Mouse (Mus musculus) cerebellum, postnatal 14 days (tissue): ENCODE measurements at regions not wholly inside any gene's neighbourhood (a gene's known extent, or its start where the extent isn't known, plus 50 kb on each side); places are given as distances from the start of the nearest gene placed in this dataset.
"Not testable (repeated sequence)": the region's sequence is repeated elsewhere in the genome, so short reads cannot be mapped to it uniquely, and the experiment has no call there.

ENCODE experiments used
- DNase-seq, 2 experiments: peaks; one replicate each; pipeline ENCODE4 v3.0.0; 2021; ENCODE audit warnings: mixed read lengths in 2 of 2

- DNase-seq, result no peak
These were observed 86.6 kb upstream of the Vmn1r2 start for GRCm38 (mm10) chr4:3080385-3081125.

- DNase-seq, result no peak
These were observed 85.8 kb upstream of the Vmn1r2 start for GRCm38 (mm10) chr4:3081148-3081952.

- no peak for DNase-seq
These were observed 84.9 kb upstream of the Vmn1r2 start for GRCm38 (mm10) chr4:3081953-3082950.

GRCm38 (mm10) chr4:3083161-3084020, 83.7 kb upstream of the Vmn1r2 start:
- no peak for DNase-seq

GRCm38 (mm10) chr4:3084021-3084545, 83.0 kb upstream of the Vmn1r2 start:
- no peak for DNase-seq

GRCm38 (mm10) chr4:3085456-3086448, 81.4 kb upstream of the Vmn1r2 start:
- no peak for DNase-seq

- not testable (repeated sequence) for DNase-seq
These were observed 79.5 kb upstream of the Vmn1r2 start for GRCm38 (mm10) chr4:3087616-3088015.

GRCm38 (mm10) chr4:3089567-3090377, 77.3 kb upstream of the Vmn1r2 start:
- no peak for DNase-seq

GRCm38 (mm10) chr4:3090378-3090735, 76.8 kb upstream of the Vmn1r2 start:
- no peak for DNase-seq

- DNase-seq, result no peak
These were observed 76.4 kb upstream of the Vmn1r2 start for GRCm38 (mm10) chr4:3090742-3091141.
